Mouse (Mus musculus) C2C12 (cell line): Measurements from ENCODE around the gene Sox8. TPM values are rescaled to one million over a fixed set of nuclear protein-coding genes. Genes with fewer than 3 reads are reported as not detected.
A peak's percentile ranks its signal among the peaks of the same experiment; 100 is the strongest.

Experiments used
- H3K27me3 ChIP-seq: one replicate; pipeline ENCODE4 v1.6.1; 2011; ENCODE audit not compliant: control insufficient read depth, insufficient read depth, insufficient read length
- H3K36me3 ChIP-seq: one replicate; pipeline ENCODE4 v1.6.1; 2011; ENCODE audit not compliant: control insufficient read depth, insufficient read depth
- H3K4me3 ChIP-seq: one replicate; pipeline ENCODE4 v1.5.1; 2011; ENCODE audit warnings: mild to moderate bottlenecking, control low read depth; ENCODE audit not compliant: poor library complexity, insufficient read depth, severe bottlenecking
- H3K79me2 ChIP-seq: one replicate; pipeline ENCODE4 v1.6.1; 2011; ENCODE audit not compliant: control insufficient read depth, insufficient read depth
- H3K79me3 ChIP-seq: one replicate; pipeline ENCODE4 v1.6.1; 2011; ENCODE audit warnings: low read depth, control low read depth
- H3ac ChIP-seq: one replicate; pipeline ENCODE3; 2011; ENCODE audit warnings: low read depth; ENCODE audit not compliant: control insufficient read depth, insufficient read length
- CEBPB ChIP-seq: IDR thresholded peaks from one replicate; pipeline ENCODE4 v1.6.1; 2011; ENCODE audit warnings: low read depth, mild to moderate bottlenecking, control low read depth, moderate library complexity
- CTCF ChIP-seq: IDR thresholded peaks from one replicate; pipeline ENCODE4 v1.5.1; 2011; ENCODE audit not compliant: control insufficient read depth, insufficient read depth, insufficient read length
- FOSL1 ChIP-seq: IDR thresholded peaks from one replicate; pipeline ENCODE4 v1.8.0; 2011; ENCODE audit warnings: mild to moderate bottlenecking, low read length; ENCODE audit not compliant: poor library complexity, insufficient read depth, severe bottlenecking
- MAX ChIP-seq: IDR thresholded peaks from one replicate; pipeline ENCODE4 v1.6.1; 2011; ENCODE audit warnings: mild to moderate bottlenecking, control low read depth
- MYOD1 ChIP-seq: IDR thresholded peaks from one replicate; pipeline ENCODE4 v1.6.1; 2011; ENCODE audit warnings: low read depth; ENCODE audit not compliant: control insufficient read depth, insufficient read length
- MYOG ChIP-seq: IDR thresholded peaks from one replicate; pipeline ENCODE4 v1.6.1; 2011; ENCODE audit not compliant: control insufficient read depth, insufficient read length; ENCODE audit errors: extremely low read depth
- USF1 ChIP-seq: IDR thresholded peaks from one replicate; pipeline ENCODE4 v1.6.1; 2011; ENCODE audit warnings: low read depth, mild to moderate bottlenecking, control low read depth, moderate library complexity
- polyA plus RNA-seq: library from polyadenylated mRNA; unstranded; fragments of >200 nt; fragmentation: generic; extraction: Trizol; gene quantifications from one replicate; pipeline ENCODE4 v1.2.1, GENCODE M21; 2012; ENCODE audit warnings: missing spikeins

Gene Sox8
- polyA plus RNA-seq, 1 experiment, result 0.99 TPM

DNA sequence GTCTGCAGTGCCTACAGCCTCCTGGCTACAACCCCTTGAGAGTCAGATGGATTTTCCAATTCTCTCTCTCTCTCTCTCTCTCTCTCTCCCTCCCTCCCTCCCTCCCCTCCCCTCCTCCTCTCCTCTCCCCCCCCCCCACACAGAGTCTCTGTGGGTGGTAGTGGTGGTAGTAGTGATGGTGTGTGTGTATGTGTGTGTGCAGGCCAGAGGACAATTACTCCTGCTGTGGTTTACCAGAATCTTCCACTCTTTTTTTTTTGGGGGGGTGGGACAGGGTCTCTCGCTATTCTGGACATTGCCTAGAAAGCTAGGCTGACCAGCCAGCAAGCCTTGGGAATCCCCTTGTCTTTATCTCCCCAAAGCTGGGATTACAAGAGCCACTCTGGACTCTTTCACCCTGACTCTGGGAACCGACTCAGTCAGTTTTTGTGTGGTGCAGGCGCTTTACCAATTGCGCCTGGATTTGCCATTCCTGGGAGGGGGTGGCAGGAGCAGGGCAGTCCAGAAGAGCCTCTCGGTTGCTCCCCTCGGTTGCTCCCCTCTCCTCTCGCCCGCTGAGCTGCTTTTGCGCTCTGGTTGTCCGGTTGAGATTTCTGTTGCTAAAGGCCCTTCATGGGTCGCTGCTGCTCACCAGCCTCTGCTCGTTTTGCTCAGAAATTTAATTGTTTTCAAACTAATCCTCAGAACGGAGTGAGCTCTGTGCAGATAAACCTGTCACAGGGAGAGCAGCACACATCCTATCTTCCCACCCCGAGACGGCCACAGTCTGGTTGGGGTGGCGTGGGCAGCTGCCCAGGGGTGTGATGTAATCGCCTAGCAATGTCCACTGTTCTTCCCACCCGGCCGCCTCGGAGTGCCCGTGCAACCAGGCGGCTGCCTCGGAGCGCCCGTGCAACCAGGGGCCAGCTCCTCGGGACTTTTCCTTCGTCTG, 31.3 kb downstream of the Sox8 start:
- Histone ChIP-seq H3K27me3 (no peaks in the 10 kb centered on the region), H3K4me3 (no peak overlapping the region), H3K79me3 (no peaks in the 10 kb centered on the region), H3ac (peak overlapping the region; percentile 58), H3K36me3 (no peaks in the 10 kb centered on the region), H3K79me2 (no peaks in the 10 kb centered on the region)
- no peak for TF ChIP-seq USF1
- no peak for TF ChIP-seq FOSL1
- TF ChIP-seq CEBPB, result peak; percentile 52
- peak; percentile 66 for TF ChIP-seq MYOD1

DNA sequence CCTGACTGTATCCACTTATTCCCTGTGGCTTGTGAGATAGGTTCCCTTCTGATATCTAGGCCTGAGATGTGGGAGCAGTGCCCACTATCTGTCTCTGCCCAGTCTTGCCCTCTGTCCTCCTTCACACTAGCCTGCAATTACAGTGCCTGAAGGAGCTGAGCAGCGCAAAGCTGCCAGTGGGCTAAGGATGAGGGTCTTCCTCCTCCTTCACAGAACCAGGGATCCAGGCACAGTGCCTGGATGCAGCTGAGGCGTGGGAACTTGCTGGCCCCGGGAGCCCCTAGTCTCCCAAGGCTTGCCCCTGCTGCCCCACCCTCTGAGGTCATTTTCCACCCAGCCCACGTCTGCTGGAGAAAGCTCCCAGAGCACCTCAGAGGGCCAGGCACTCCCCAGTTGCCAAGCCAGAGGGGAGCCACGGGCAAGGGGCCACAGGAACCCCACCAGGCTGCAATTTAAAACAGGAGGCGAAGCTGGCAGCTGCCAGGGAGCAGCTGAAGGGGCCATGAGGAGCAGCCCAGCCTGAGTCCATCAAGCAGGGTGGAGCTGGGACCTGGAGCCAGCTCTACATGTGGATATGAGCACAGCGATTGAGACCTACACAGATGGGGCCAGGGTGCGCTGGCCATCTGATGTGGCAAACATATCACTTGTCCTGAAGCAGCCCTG, 40.0 kb downstream of the Sox8 start:
- Histone ChIP-seq H3K79me3 (no peaks in the 10 kb centered on the region), H3K4me3 (no peak overlapping the region), H3ac (no peak overlapping the region), H3K36me3 (no peaks in the 10 kb centered on the region), H3K27me3 (no peaks in the 10 kb centered on the region), H3K79me2 (no peaks in the 10 kb centered on the region)
- no peak for TF ChIP-seq MYOD1
- no peak for TF ChIP-seq MYOG
- no peak for TF ChIP-seq FOSL1
- no peak for TF ChIP-seq USF1
- no peak for TF ChIP-seq CTCF
- TF ChIP-seq MAX, result no peak
- TF ChIP-seq CEBPB, result no peak

DNA sequence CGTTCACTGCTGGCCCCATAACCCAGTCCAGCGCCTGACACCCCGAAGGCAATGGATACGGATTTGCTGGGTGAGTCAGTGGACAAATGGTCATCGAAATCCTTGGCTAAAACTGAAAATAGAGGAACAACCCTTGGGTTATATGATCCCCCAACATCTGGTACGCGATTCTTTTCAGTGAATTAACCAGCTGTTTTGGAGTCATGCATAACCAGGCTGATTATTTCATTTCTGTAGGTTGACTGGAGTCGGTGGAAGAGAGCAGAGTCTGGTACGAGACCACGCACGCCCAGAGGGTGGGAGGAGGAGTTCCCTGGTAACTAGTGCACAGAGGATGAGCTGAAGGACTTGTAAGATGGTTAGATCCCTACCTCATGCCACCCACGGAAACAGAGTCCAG, 48.4 kb downstream of the Sox8 start:
- no peak overlapping the region for H3K4me3 ChIP-seq
- TF ChIP-seq CTCF, result no peak
- no peak for TF ChIP-seq FOSL1
- no peak for TF ChIP-seq MYOD1
- TF ChIP-seq CEBPB, result no peak
- TF ChIP-seq MYOG, result no peak
- no peak for TF ChIP-seq USF1
- no peak for TF ChIP-seq MAX
- H3K36me3 ChIP-seq, result no peaks in the 10 kb centered on the region
- H3K27me3 ChIP-seq, result peaks cover 10% of the 10 kb centered on the region
- no peaks in the 10 kb centered on the region for H3K79me2 ChIP-seq
- H3K79me3 ChIP-seq, result no peaks in the 10 kb centered on the region
- H3ac ChIP-seq, result no peak overlapping the region

DNA sequence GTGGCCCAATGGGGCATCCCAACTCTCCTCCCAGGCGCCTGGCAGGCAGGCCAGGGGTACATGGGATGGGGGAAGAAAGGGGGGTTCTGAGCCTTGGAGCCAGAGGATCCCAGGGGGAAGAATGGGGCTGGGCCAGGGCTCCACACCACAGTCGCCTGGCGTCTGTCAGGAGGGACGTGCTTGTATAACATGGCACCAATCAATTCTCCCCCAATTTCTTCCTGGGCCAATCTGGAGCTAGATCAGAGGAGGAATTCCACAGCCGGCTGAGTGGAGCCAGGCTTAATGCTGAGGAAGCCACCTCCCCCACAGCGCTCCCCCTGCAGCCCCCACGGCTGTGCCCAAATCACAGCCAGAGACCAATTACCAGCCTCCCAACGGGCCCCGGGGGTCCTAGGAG, 50.0 kb downstream of the Sox8 start:
- Histone ChIP-seq H3K79me2 (no peaks in the 10 kb centered on the region), H3K4me3 (no peak overlapping the region), H3K79me3 (no peaks in the 10 kb centered on the region), H3ac (no peak overlapping the region), H3K36me3 (no peaks in the 10 kb centered on the region), H3K27me3 (peaks cover 10% of the 10 kb centered on the region)
- no peak for TF ChIP-seq MYOG
- TF ChIP-seq CTCF, result no peak
- TF ChIP-seq FOSL1, result no peak
- no peak for TF ChIP-seq USF1
- no peak for TF ChIP-seq CEBPB
- no peak for TF ChIP-seq MAX
- TF ChIP-seq MYOD1, result no peak

DNA sequence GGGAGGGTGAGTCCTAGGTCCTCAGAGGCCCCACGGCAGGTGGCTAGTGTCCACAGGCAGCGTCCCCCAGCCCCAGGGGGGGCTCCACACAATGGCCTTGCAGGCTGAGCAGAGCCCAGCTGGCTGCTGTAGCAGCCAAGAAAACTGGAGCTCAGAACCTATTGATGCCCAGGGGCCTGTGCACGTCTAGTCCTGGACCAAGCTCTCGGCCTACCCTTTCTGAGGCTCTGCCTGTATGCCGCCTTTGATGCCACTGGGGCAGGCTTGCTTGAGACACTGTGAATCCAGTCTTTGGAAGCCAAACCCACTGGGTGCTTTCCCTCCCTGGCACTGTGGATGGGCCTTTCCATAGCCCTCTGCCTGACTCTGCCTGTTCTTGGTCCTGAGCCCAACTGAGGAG, 51.0 kb downstream of the Sox8 start:
- no peak for TF ChIP-seq CEBPB
- TF ChIP-seq FOSL1, result no peak
- no peak for TF ChIP-seq MYOG
- TF ChIP-seq MYOD1, result no peak
- TF ChIP-seq CTCF, result no peak
- no peak for TF ChIP-seq MAX
- no peak for TF ChIP-seq USF1
- no peaks in the 10 kb centered on the region for H3K79me2 ChIP-seq
- H3K79me3 ChIP-seq, result no peaks in the 10 kb centered on the region
- H3K27me3 ChIP-seq, result peaks cover 10% of the 10 kb centered on the region
- no peak overlapping the region for H3K4me3 ChIP-seq
- no peaks in the 10 kb centered on the region for H3K36me3 ChIP-seq
- H3ac ChIP-seq, result no peak overlapping the region

DNA sequence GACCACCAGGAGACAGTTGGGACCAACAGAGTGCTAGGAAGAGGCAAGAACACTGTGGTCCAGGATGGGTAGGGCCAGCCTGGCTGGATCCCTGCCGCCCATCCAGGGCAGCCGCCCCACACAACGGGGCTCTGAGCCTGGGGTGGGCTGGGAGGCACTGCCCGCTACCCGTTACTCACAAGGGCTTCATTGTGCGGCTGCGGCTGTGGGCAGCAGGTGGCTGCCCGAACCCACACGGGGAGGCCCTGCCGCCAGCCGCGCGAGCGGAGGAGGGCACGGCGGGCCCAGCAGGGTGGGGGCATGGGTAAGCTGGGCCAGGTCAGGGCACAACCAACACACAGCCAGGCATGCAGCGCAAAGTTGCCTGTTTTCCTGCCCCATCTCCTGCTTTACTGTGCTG, 52.3 kb downstream of the Sox8 start:
- peaks cover 10% of the 10 kb centered on the region for H3K27me3 ChIP-seq
- H3K36me3 ChIP-seq, result no peaks in the 10 kb centered on the region
- no peaks in the 10 kb centered on the region for H3K79me3 ChIP-seq
- TF ChIP-seq MYOG (no peak), FOSL1 (no peak), CEBPB (no peak), USF1 (no peak), MAX (no peak), CTCF (no peak), MYOD1 (no peak)
- H3K79me2 ChIP-seq, result no peaks in the 10 kb centered on the region
- no peak overlapping the region for H3ac ChIP-seq
- H3K4me3 ChIP-seq, result no peak overlapping the region
